Mouse (Mus musculus): ENCODE measurements at regions not wholly inside any gene's neighbourhood (a gene's known extent, or its start where the extent isn't known, plus 50 kb on each side); places are given as distances from the start of the nearest gene placed in this dataset.

GRCm38 (mm10) chr3:120473645-120474038, 689.4 kb upstream of the Ptbp2 start:
- Histone ChIP-seq H3K4me3 (replicated peaks in 1 of 3; ENCODE audit: low read depth in 2 of 3, low read length in 2 of 3, poor library complexity in 1 of 3) (no peak overlapping the region), H3K9me3 (replicated peaks; ENCODE audit: low read length) (peaks cover 45% of the 10 kb centered on the region), H3K79me2 (replicated peaks; ENCODE audit: control insufficient read depth, extremely low read depth, insufficient read depth, poor library complexity, severe bottlenecking) (no peaks in the 10 kb centered on the region), H3K4me1 (ENCODE audit: control insufficient read depth in 1 of 2, insufficient read depth in 2 of 2) (no peaks in the 10 kb centered on the region), H3K4me2 (ENCODE audit: insufficient read depth, low read depth, poor library complexity, severe bottlenecking) (no peak overlapping the region), H3K9ac (ENCODE audit: insufficient read depth, low read depth) (no peak overlapping the region), H3K36me3 (replicated peaks in 1 of 2; ENCODE audit: control insufficient read depth in 1 of 2, insufficient read depth in 1 of 2, low read length in 1 of 2) (no peaks in the 10 kb centered on the region), H3K27me3 (replicated peaks) (no peaks in the 10 kb centered on the region), H3K27ac (ENCODE audit: insufficient read depth, low read depth) (no peak overlapping the region)
- in situ Hi-C loops (cut with MboI; ENCODE audit: low pct_ligation_motif_present, low pct_unique_long_range_greater_than_20kb, low sequenced_read_pairs) (no loop called here), dilution Hi-C loops (cut with MboI; ENCODE audit: extremely low pct_ligation_motif_present, extremely low pct_unique_long_range_greater_than_20kb, low sequenced_read_pairs) (no loop called here)
- no peak for DNase-seq (ENCODE audit: extremely low read depth)
- TF ChIP-seq MEF2A (IDR thresholded peaks at IDR 0.05; ENCODE audit: borderline replicate concordance, low read depth, low read length) (no peak), ZC3H11A (IDR thresholded peaks at IDR 0.05; ENCODE audit: low read depth, low read length) (no peak), NRF1 (IDR thresholded peaks at IDR 0.05; ENCODE audit: low read depth, low read length) (no peak), POLR2AphosphoS2 (IDR thresholded peaks at IDR 0.05; ENCODE audit: low read depth, low read length) (no peak), IRF4 (IDR thresholded peaks at IDR 0.05; ENCODE audit: low read depth, low read length) (no peak)

GRCm38 (mm10) chr3:120472687-120473644, 688.7 kb upstream of the Ptbp2 start:
- no peak for DNase-seq (ENCODE audit: extremely low read depth)
- H3K27me3 ChIP-seq (replicated peaks) = no peaks in the 10 kb centered on the region
- H3K4me2 ChIP-seq (ENCODE audit: insufficient read depth, low read depth, poor library complexity, severe bottlenecking) = no peak overlapping the region
- no peaks in the 10 kb centered on the region for H3K4me1 ChIP-seq (ENCODE audit: control insufficient read depth in 1 of 2, insufficient read depth in 2 of 2)
- no peak overlapping the region for H3K27ac ChIP-seq (ENCODE audit: insufficient read depth, low read depth)
- H3K9ac ChIP-seq (ENCODE audit: insufficient read depth, low read depth) = no peak overlapping the region
- H3K9me3 ChIP-seq (replicated peaks; ENCODE audit: low read length) = peaks cover 44% of the 10 kb centered on the region
- in situ Hi-C loops (cut with MboI; ENCODE audit: low pct_ligation_motif_present, low pct_unique_long_range_greater_than_20kb, low sequenced_read_pairs) (no loop called here), dilution Hi-C loops (cut with MboI; ENCODE audit: extremely low pct_ligation_motif_present, extremely low pct_unique_long_range_greater_than_20kb, low sequenced_read_pairs) (no loop called here)
- TF ChIP-seq TBP (conservative IDR thresholded peaks at IDR 0.05; ENCODE audit: low read depth, low read length) = no peak
- H3K79me2 ChIP-seq (replicated peaks; ENCODE audit: control insufficient read depth, extremely low read depth, insufficient read depth, poor library complexity, severe bottlenecking) = no peaks in the 10 kb centered on the region
- no peaks in the 10 kb centered on the region for H3K36me3 ChIP-seq (replicated peaks in 1 of 2; ENCODE audit: control insufficient read depth in 1 of 2, insufficient read depth in 1 of 2, low read length in 1 of 2)
- no peak overlapping the region for H3K4me3 ChIP-seq (replicated peaks in 1 of 3; ENCODE audit: low read depth in 2 of 3, low read length in 2 of 3, poor library complexity in 1 of 3)

- Histone ChIP-seq H3K4me3 (replicated peaks in 1 of 3; ENCODE audit: low read depth in 2 of 3, low read length in 2 of 3, poor library complexity in 1 of 3) (no peak overlapping the region), H3K27me3 (replicated peaks) (no peaks in the 10 kb centered on the region), H3K27ac (ENCODE audit: insufficient read depth, low read depth) (no peak overlapping the region), H3K9ac (ENCODE audit: insufficient read depth, low read depth) (no peak overlapping the region), H3K4me1 (ENCODE audit: control insufficient read depth in 1 of 2, insufficient read depth in 2 of 2) (no peaks in the 10 kb centered on the region), H3K79me2 (replicated peaks; ENCODE audit: control insufficient read depth, extremely low read depth, insufficient read depth, poor library complexity, severe bottlenecking) (no peaks in the 10 kb centered on the region), H3K36me3 (replicated peaks in 1 of 2; ENCODE audit: control insufficient read depth in 1 of 2, insufficient read depth in 1 of 2, low read length in 1 of 2) (no peaks in the 10 kb centered on the region), H3K9me3 (replicated peaks; ENCODE audit: low read length) (peaks cover 45% of the 10 kb centered on the region), H3K4me2 (ENCODE audit: insufficient read depth, low read depth, poor library complexity, severe bottlenecking) (no peak overlapping the region)
- in situ Hi-C loops (cut with MboI; ENCODE audit: low pct_ligation_motif_present, low pct_unique_long_range_greater_than_20kb, low sequenced_read_pairs) = no loop called here
- no peak for DNase-seq (ENCODE audit: extremely low read depth)
- dilution Hi-C loops (cut with MboI; ENCODE audit: extremely low pct_ligation_motif_present, extremely low pct_unique_long_range_greater_than_20kb, low sequenced_read_pairs) = no loop called here
- no peak for TF ChIP-seq MYC (IDR thresholded peaks at IDR 0.05; ENCODE audit: low read depth, low read length)
These were observed 687.7 kb upstream of the Ptbp2 start for GRCm38 (mm10) chr3:120471878-120472444.
